Mouse (Mus musculus) small intestine, adult 2 months (tissue): ENCODE data around the gene St3gal4.

ENCODE experiments used
- CTCF ChIP-seq: fragments of 200-500 bp; IDR thresholded peaks from 2 replicates; pipeline ENCODE4 v1.5.1; 2012; ENCODE audit warnings: low read depth, mild to moderate bottlenecking, control low read depth, inconsistent platforms, low read length, moderate library complexity, mixed read lengths; ENCODE audit not compliant: insufficient replicate concordance, insufficient read length; ENCODE audit errors: extremely low read depth
- POLR2A ChIP-seq: fragments of 200-500 bp; IDR thresholded peaks from 2 replicates; pipeline ENCODE4 v1.6.1; 2012; ENCODE audit warnings: low read depth, mild to moderate bottlenecking, control low read depth, inconsistent platforms, low read length, moderate library complexity

DNA sequence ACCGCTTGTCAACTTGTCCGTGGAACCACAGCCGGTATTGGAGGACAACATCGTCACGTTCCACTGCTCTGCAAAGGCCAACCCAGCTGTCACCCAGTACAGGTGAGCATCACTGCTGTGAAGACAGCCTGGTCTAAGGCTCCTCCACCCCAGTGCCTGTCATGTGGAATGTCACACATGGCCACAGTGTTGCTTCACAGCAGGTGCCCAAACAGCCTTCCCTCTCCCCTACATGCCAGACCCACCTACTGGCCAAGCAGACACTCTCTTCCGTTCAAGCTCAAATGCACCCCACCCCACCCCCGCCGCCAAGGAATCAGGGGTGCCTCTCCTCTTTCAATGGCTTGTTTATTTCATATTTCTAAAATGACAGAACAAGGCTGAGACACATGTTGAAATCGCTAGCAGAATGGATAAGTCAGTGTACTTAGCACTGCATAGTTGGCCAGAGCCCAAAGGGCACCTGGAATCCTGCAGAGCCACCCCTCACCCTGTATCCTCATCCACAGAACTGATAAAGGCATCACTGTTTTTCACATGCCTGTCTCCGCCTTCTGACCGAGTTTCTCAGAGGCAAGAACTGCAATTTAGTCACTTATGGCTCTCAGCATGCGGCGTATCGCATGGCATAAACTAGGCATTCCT, 111.2 kb downstream of the St3gal4 start:
- no peak for TF ChIP-seq CTCF
- TF ChIP-seq POLR2A = no peak
